Mouse (Mus musculus) limb, embryonic 10.5 days (tissue): ENCODE data around the gene Frmd5. TPM values are rescaled to one million over a fixed set of nuclear protein-coding genes. Genes with fewer than 3 reads are reported as not detected.
"Not testable (repeated sequence)": the region's sequence is repeated elsewhere in the genome, so short reads cannot be mapped to it uniquely, and the experiment has no call there.

ENCODE experiments used
- DNase-seq: peaks from one replicate; pipeline ENCODE4 v3.0.0-alpha.2; 2017; ENCODE audit warnings: low spot score
- H3K27ac ChIP-seq: fragments of 300-500 bp; sonication (generic); 2 replicates; pipeline ENCODE4 v1.5.1; 2016; ENCODE audit warnings: mild to moderate bottlenecking
- H3K27me3 ChIP-seq: fragments of 300-500 bp; sonication (generic); 2 replicates; pipeline ENCODE4 v1.6.1; 2016; ENCODE audit warnings: low read depth, mild to moderate bottlenecking; ENCODE audit not compliant: poor library complexity, severe bottlenecking
- H3K36me3 ChIP-seq: fragments of 300-500 bp; sonication (generic); 2 replicates; pipeline ENCODE4 v1.6.1; 2016; ENCODE audit warnings: mild to moderate bottlenecking, moderate library complexity
- H3K4me1 ChIP-seq: fragments of 300-500 bp; sonication (generic); 2 replicates; pipeline ENCODE4 v1.6.1; 2016
- H3K4me3 ChIP-seq: fragments of 300-500 bp; sonication (generic); 2 replicates; pipeline ENCODE4 v1.5.1; 2016; ENCODE audit warnings: mild to moderate bottlenecking, moderate library complexity
- H3K9me3 ChIP-seq: fragments of 300-500 bp; sonication (generic); replicated peaks from 2 replicates; pipeline ENCODE4 v1.6.1; 2016; ENCODE audit warnings: mild to moderate bottlenecking
- WGBS: fragments of 180-500 bp; shearing (Covaris S2); methylation state at CpG from one replicate; pipeline ENCODE4 v1.1.7; 2016; 5-methylcytosine and 5-hydroxymethylcytosine counted together
- polyA plus RNA-seq: library from polyadenylated mRNA; unstranded; fragments of >200 nt; fragmentation: Nextera tagmentation; extraction: Ambion mirVana; gene quantifications from 2 replicates; pipeline ENCODE4 v1.2.1, GENCODE M21; 2016

Gene Frmd5
- polyA plus RNA-seq = 1.7 and 2.4 TPM in 2 replicates

DNA sequence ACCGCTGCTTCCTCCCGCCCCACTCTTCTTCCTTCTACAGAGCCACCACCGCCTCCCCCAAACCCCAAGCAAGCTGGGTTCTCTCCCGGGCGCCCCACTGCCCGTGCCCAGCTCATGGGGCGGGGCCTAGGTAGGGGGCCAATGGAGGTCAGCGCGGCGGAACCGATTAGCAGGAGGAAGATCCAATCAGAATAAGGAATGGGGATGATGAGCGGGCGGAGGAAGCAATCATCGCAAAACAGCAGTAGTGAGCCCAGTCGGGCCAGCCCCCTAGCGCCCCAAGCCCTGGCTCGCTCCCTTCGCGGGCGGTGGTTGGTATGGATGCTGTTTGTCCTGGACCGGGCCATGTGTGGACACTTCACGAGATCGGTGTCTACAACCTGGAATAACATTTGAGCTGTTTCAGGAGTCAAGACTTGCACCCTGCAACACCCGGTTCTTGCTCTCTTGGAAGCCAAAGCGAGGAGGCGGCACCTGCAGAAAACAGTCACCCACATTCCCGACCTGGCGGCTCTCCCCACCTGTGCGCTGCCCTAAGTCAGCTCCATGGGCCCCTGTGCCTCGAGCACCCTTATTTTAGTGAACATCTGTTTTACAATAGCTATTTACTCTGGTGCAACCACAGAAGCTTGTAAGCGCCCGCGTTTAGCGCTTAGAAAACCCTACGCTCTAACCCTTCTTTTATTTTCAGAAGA is at the start of gene Frmd5:
Gene Frmd5, minus strand, starts transcription at position 129 of the 695 bp plus-strand sequence.
- no peaks in the 10 kb centered on the region for H3K36me3 ChIP-seq
- peak within 1 kb of the TSS; percentile 85 for H3K4me3 ChIP-seq
- H3K9me3 ChIP-seq = no peaks in the 10 kb centered on the region
- H3K4me1 ChIP-seq = peaks cover 16% of the 10 kb centered on the region
- under 1% methylated on average over 35 of the region's 35 CpGs for WGBS
- DNase-seq = peak; percentile 89
- peak within 1 kb of the TSS; percentile 80 for H3K27ac ChIP-seq
- peaks cover 59% of the 10 kb centered on the region for H3K27me3 ChIP-seq

DNA sequence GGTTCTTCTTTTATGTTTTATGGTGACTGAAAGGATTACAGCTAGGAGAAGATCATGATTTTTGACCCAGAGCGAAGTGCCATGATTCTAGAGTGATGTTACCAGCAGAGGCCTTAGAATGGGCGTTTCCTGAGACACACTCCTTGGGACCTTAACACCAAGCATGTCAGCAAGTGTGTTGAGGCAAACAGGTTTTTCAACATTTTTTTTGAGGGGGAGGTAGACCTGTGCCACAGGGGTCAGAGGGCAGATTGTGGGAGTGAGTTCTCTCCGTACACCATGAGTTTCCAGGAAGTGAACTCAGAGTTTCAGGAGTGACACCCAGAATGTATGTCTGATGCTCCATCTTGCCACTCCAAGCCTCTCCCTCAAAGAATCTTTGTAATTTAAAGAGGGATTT is 47.1 kb upstream of the Frmd5 start:
- no peak overlapping the region for H3K27ac ChIP-seq
- DNase-seq = no peak
- no peaks in the 10 kb centered on the region for H3K27me3 ChIP-seq
- H3K9me3 ChIP-seq = no peaks in the 10 kb centered on the region
- no peak overlapping the region for H3K4me3 ChIP-seq
- H3K36me3 ChIP-seq = no peaks in the 10 kb centered on the region
- no peaks in the 10 kb centered on the region for H3K4me1 ChIP-seq
- 76% methylated on average over 3 of the region's 3 CpGs for WGBS

DNA sequence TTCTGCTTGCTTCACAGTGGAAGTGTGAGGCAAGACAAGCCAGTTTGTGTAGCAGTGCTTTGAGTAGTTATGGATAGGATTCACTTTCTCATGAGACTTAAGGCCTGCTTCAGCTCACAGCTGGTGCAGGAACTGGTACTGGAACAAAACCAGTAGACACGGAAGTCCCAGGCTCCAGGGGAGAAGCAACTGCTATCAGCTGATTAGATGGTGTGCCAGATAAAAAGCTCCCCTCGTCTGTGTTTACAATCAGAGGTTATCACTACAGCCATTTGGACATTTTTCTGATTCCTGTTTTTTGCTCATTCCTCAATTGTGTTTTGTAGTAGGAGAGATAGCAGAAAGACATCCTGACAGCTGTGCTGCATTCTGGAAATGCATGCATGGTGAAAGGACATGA is 45.2 kb upstream of the Frmd5 start:
- H3K4me1 ChIP-seq = no peaks in the 10 kb centered on the region
- WGBS = 65% methylated on average over 2 of the region's 2 CpGs
- no peak for DNase-seq
- no peaks in the 10 kb centered on the region for H3K9me3 ChIP-seq
- H3K36me3 ChIP-seq = no peaks in the 10 kb centered on the region
- H3K4me3 ChIP-seq = no peak overlapping the region
- no peaks in the 10 kb centered on the region for H3K27me3 ChIP-seq
- no peak overlapping the region for H3K27ac ChIP-seq

- WGBS = 60% methylated on average over 8 of the region's 8 CpGs
Observed at GRCm38 (mm10) chr2:121846050-121846449, 39.2 kb upstream of the Frmd5 start.

GRCm38 (mm10) chr2:121842249-121842648 is 35.4 kb upstream of the Frmd5 start:
- 87% methylated on average over 3 of the region's 3 CpGs for WGBS
- Histone ChIP-seq H3K9me3 (no peaks in the 10 kb centered on the region), H3K36me3 (no peaks in the 10 kb centered on the region), H3K4me3 (no peak overlapping the region), H3K27ac (no peak overlapping the region), H3K4me1 (peaks cover 5% of the 10 kb centered on the region), H3K27me3 (no peaks in the 10 kb centered on the region)
- no peak for DNase-seq

More at GRCm38 (mm10) chr2:121846050-121846449, 39.2 kb upstream of the Frmd5 start:
- H3K27me3 ChIP-seq = no peaks in the 10 kb centered on the region
- DNase-seq = no peak
- H3K4me1 ChIP-seq = peaks cover 5% of the 10 kb centered on the region
- no peaks in the 10 kb centered on the region for H3K9me3 ChIP-seq
- no peak overlapping the region for H3K27ac ChIP-seq
- H3K36me3 ChIP-seq = no peaks in the 10 kb centered on the region
- no peak overlapping the region for H3K4me3 ChIP-seq

- H3K27ac ChIP-seq = no peak overlapping the region
- H3K27me3 ChIP-seq = no peaks in the 10 kb centered on the region
- 94% methylated on average over 3 of the region's 3 CpGs for WGBS
- no peak overlapping the region for H3K4me3 ChIP-seq
- H3K36me3 ChIP-seq = no peaks in the 10 kb centered on the region
- peaks cover 5% of the 10 kb centered on the region for H3K4me1 ChIP-seq
- no peaks in the 10 kb centered on the region for H3K9me3 ChIP-seq
- DNase-seq = no peak
Observed at GRCm38 (mm10) chr2:121841453-121841852, 34.6 kb upstream of the Frmd5 start.

DNA sequence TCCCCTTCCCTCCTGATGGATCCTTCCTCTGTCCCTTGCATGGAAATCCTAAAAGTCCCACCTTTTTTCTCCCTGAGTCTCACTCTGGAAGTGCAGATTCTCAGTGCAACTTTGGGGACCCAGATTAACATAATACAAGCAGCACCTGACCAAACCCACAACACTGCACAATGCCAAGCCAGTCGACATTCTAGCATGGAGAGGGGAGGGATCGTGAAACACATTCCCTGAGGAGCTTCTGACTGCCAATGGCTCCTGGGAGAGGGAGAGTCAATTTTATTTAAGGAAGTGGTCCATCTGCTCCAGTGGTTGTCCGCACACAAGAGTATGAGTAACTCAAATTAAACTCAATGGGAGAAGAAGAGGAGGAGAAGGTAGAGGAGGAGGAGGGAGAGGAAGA is 28.0 kb upstream of the Frmd5 start:
- Histone ChIP-seq H3K27ac (no peak overlapping the region), H3K9me3 (no peaks in the 10 kb centered on the region), H3K4me3 (no peak overlapping the region), H3K27me3 (0 out of 2 replicates have a peak, but pooled peaks cover 3% of the 10 kb centered on the region), H3K4me1 (no peaks in the 10 kb centered on the region), H3K36me3 (no peaks in the 10 kb centered on the region)
- WGBS = 45% methylated on average over 3 of the region's 3 CpGs
- DNase-seq = no peak

DNA sequence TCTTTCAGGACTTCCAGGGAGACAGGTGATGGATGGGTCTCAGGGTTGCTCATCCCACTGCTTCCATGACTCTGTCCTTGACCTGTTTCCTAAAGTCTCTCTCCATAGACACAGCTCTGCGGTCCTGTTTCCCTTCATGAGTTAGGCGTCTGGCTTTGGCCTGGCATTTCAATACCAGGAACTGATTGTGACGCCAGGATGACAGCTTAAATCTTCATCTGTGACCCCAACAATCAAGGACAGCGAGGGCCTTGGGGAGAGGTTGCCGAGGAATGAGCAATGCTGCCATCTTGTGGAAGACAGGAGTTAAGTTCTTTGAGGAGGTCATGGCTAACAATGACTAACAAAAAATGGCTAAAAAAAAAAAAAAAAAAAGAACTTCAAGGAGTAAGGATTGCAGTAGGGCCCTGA is 25.6 kb upstream of the Frmd5 start:
- no peaks in the 10 kb centered on the region for H3K36me3 ChIP-seq
- no peaks in the 10 kb centered on the region for H3K4me1 ChIP-seq
- no peaks in the 10 kb centered on the region for H3K9me3 ChIP-seq
- no peak overlapping the region for H3K4me3 ChIP-seq
- H3K27me3 ChIP-seq = 0 out of 2 replicates have a peak, but pooled peaks cover 3% of the 10 kb centered on the region
- peak; percentile 61 for DNase-seq
- WGBS = 8% methylated on average over 5 of the region's 5 CpGs
- no peak overlapping the region for H3K27ac ChIP-seq

GRCm38 (mm10) chr2:121828411-121828810 is 21.5 kb upstream of the Frmd5 start:
- H3K9me3 ChIP-seq = no peaks in the 10 kb centered on the region
- no peak for DNase-seq
- H3K36me3 ChIP-seq = no peaks in the 10 kb centered on the region
- no peaks in the 10 kb centered on the region for H3K4me1 ChIP-seq
- H3K27ac ChIP-seq = no peak overlapping the region
- WGBS = 91% methylated on average over 3 of the region's 3 CpGs
- H3K27me3 ChIP-seq = no peaks in the 10 kb centered on the region
- H3K4me3 ChIP-seq = no peak overlapping the region

- H3K4me1 ChIP-seq = no peaks in the 10 kb centered on the region
- H3K27me3 ChIP-seq = no peaks in the 10 kb centered on the region
- H3K4me3 ChIP-seq = no peak overlapping the region
- DNase-seq = no peak
- no peak overlapping the region for H3K27ac ChIP-seq
- WGBS = 74% methylated on average over 2 of the region's 2 CpGs
- no peaks in the 10 kb centered on the region for H3K9me3 ChIP-seq
- H3K36me3 ChIP-seq = no peaks in the 10 kb centered on the region
Observed at GRCm38 (mm10) chr2:121826189-121826588, 19.3 kb upstream of the Frmd5 start.

GRCm38 (mm10) chr2:121824653-121825052 is 17.8 kb upstream of the Frmd5 start:
- Histone ChIP-seq H3K9me3 (no peaks in the 10 kb centered on the region), H3K27ac (no peak overlapping the region), H3K4me3 (no peak overlapping the region), H3K36me3 (no peaks in the 10 kb centered on the region), H3K27me3 (no peaks in the 10 kb centered on the region), H3K4me1 (no peaks in the 10 kb centered on the region)
- DNase-seq = no peak
- 74% methylated on average over 5 of the region's 5 CpGs for WGBS

GRCm38 (mm10) chr2:121821787-121822186 is 14.9 kb upstream of the Frmd5 start:
- Histone ChIP-seq H3K27me3 (no peaks in the 10 kb centered on the region), H3K9me3 (no peaks in the 10 kb centered on the region), H3K4me3 (no peak overlapping the region), H3K36me3 (no peaks in the 10 kb centered on the region), H3K27ac (no peak overlapping the region), H3K4me1 (no peaks in the 10 kb centered on the region)
- no peak for DNase-seq
- WGBS = 92% methylated on average over 7 of the region's 7 CpGs

DNA sequence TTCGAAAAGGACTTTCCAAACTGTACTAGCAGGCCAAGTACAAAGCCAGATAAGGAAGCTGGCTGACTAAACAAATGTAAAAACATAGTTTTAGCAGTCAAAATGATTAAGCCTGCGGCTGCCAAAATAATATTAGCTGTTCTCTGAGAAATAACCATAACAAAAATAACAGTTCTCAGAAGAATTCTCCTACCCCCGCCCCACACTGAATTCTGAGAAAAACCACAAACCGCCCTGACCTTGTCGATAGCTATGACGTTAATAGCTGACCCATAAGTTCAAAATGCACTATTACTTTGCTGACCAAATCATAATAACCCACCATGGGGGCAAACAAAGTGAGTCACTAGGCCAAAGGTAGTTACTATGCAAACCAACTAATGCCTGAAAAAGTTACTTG is 4.0 kb upstream of the Frmd5 start:
- H3K9me3 ChIP-seq, H3K27ac ChIP-seq, H3K36me3 ChIP-seq, H3K4me3 ChIP-seq, DNase-seq: not testable (repeated sequence)
- 87% methylated on average over 6 of the region's 6 CpGs for WGBS
- Histone ChIP-seq H3K27me3 (peaks cover 38% of the 10 kb centered on the region), H3K4me1 (peaks cover 16% of the 10 kb centered on the region)

DNA sequence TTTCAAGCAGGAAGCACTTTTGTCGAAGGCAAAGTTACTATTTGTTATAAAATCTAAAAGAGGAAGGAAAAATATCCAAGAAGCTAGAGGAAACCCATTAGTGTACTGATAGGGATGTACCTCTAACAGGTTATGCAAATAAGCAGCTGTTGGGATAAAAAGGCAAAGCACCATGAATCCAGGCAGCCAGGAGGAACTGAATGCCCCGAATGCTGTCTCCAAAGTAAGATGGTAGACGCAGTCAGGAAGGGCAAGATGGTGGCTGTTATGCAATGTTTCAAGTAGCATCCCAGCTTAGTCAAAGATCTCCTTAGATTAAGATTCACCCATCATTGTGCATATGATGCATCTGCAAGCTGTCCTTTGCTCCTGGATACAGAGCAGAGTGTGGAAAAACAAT is 2.2 kb upstream of the Frmd5 start:
- peaks cover 16% of the 10 kb centered on the region for H3K4me1 ChIP-seq
- H3K9me3 ChIP-seq = no peaks in the 10 kb centered on the region
- peaks cover 54% of the 10 kb centered on the region for H3K27me3 ChIP-seq
- H3K4me3 ChIP-seq = no peak overlapping the region
- H3K27ac ChIP-seq = no peak overlapping the region
- WGBS = 87% methylated on average over 3 of the region's 3 CpGs
- no peaks in the 10 kb centered on the region for H3K36me3 ChIP-seq
- no peak for DNase-seq
